9 mouse cellular contexts compared by ENCODE assay signal in genomic region chr3:101925663-101926062, GRCm38 (mm10). TPM values are rescaled to one million over a fixed set of nuclear protein-coding genes. Genes with fewer than 3 reads are reported as not detected.
DNase-seq lines count a peak whose midpoint lies in the region; ATAC-seq and TF ChIP-seq lines count a peak whose summit lies in the region.
"Had no signal": no experiment of that assay in that cellular context is flagged by ENCODE, and none has a peak within 500 bp of the region (broad histone marks: within the 10 kb centered on the region; RNA-seq: fewer than 3 reads in every experiment).

No protein-coding gene starts in this region.

- no peaks in the 10 kb centered on the region for H3K9me3 ChIP-seq in embryonic facial prominence, embryonic 13.5 days
- no peaks in the 10 kb centered on the region for H3K9me3 ChIP-seq in hindbrain, postnatal 0 days (ENCODE audit: low read length)

- no peak for TF ChIP-seq CTCF in lung, adult 2 months (IDR thresholded peaks at IDR 0.05; ENCODE audit: insufficient read depth, low read length)
- no peak for TF ChIP-seq CTCF in hindbrain, postnatal 0 days (IDR thresholded peaks at IDR 0.05; ENCODE audit: low read depth)

- no peak overlapping the region for H3K4me3 ChIP-seq in lung, adult 2 months (replicated peaks; ENCODE audit: extremely low read depth, low read depth, low read length)
- H3K4me3 ChIP-seq in embryonic facial prominence, embryonic 13.5 days = no peak overlapping the region
- H3K4me3 ChIP-seq in hindbrain, postnatal 0 days (ENCODE audit: low read length) = no peak overlapping the region
- H3K4me3 ChIP-seq: heart, adult 2 months had no signal

- 0 out of 2 replicates have a peak overlapping the region, but pooled peaks have one; percentile 5 for H3K27ac ChIP-seq in embryonic facial prominence, embryonic 13.5 days
- H3K27ac ChIP-seq in hindbrain, postnatal 0 days = no peak overlapping the region
- H3K27ac ChIP-seq: heart, adult 2 months had no signal

- 59% methylated on average over 1 of the region's 1 CpGs for WGBS in lung, adult 2 months
- WGBS in embryonic facial prominence, embryonic 13.5 days = 57% methylated on average over 1 of the region's 1 CpGs
- 50% methylated on average over 1 of the region's 1 CpGs for WGBS in hindbrain, postnatal 0 days

- no peak overlapping the region for H3K4me2 ChIP-seq in embryonic facial prominence, embryonic 13.5 days
- no peak overlapping the region for H3K4me2 ChIP-seq in hindbrain, postnatal 0 days (ENCODE audit: low read depth, low read length)

- no peak for ATAC-seq in embryonic facial prominence, embryonic 13.5 days (ENCODE audit: insufficient number of reproducible peaks, insufficient read depth, low FRiP score, low TSS enrichment, low read depth)
- ATAC-seq in hindbrain, postnatal 0 days = 0 out of 2 replicates have a peak, but pooled peaks have one; percentile 11

- peaks cover 3% of the 10 kb centered on the region; the same call in 1 of the 2 replicates for H3K4me1 ChIP-seq in lung, adult 2 months (ENCODE audit: control insufficient read depth, insufficient read depth, low read length)
- peaks cover 13% of the 10 kb centered on the region for H3K4me1 ChIP-seq in embryonic facial prominence, embryonic 13.5 days
- H3K4me1 ChIP-seq in hindbrain, postnatal 0 days (ENCODE audit: insufficient read depth, low read length) = peaks cover 19% of the 10 kb centered on the region

- H3K36me3 ChIP-seq in embryonic facial prominence, embryonic 13.5 days = 0 out of 2 replicates have a peak, but pooled peaks cover 3% of the 10 kb centered on the region
- no peaks in the 10 kb centered on the region for H3K36me3 ChIP-seq in hindbrain, postnatal 0 days (ENCODE audit: insufficient read depth, low read length)

- peak; percentile 30 for DNase-seq in lung, postnatal 10 days
- DNase-seq in lung, adult 2 months = no peak
- peak; percentile 74 for DNase-seq in hindbrain, postnatal 0 days (ENCODE audit: low spot score)
- DNase-seq in retina, postnatal 1 day = peak; percentile 23
- no peak for DNase-seq in thymus, postnatal 14 days
- DNase-seq in urinary bladder, postnatal 25 days (ENCODE audit: low spot score) = no peak
- DNase-seq in right cerebral cortex, postnatal 36 days (ENCODE audit: low spot score in 2 of 2) = no peak

- no peak overlapping the region for H3K9ac ChIP-seq in embryonic facial prominence, embryonic 13.5 days
- no peak overlapping the region for H3K9ac ChIP-seq in hindbrain, postnatal 0 days (replicated peaks; ENCODE audit: low read length)

- no peak for TF ChIP-seq POLR2A in lung, adult 2 months (IDR thresholded peaks at IDR 0.05; ENCODE audit: borderline replicate concordance, extremely low read depth, low read depth, low read length)

- no peaks in the 10 kb centered on the region for H3K27me3 ChIP-seq in embryonic facial prominence, embryonic 13.5 days
- H3K27me3 ChIP-seq in hindbrain, postnatal 0 days (ENCODE audit: insufficient read depth, low read length) = no peaks in the 10 kb centered on the region

RNA-seq across cellular contexts. Expression of gene Slc22a15, which starts 1.4 kb away (rescaled TPM):
- 11.0 and 11.6 TPM in 2 replicates for polyA plus RNA-seq in lung, adult 2 months (2012; rRNA removed)
- polyA plus RNA-seq in embryonic facial prominence, embryonic 13.5 days (2015; fragmentation: Nextera tagmentation; extraction: Ambion mirVana) = 5.3 and 5.6 TPM in 2 replicates
- total RNA-seq in hindbrain, postnatal 0 days (2014; rRNA removed) = 11.1 and 12.5 TPM in 2 replicates
- 5.0 and 5.7 TPM in 2 replicates for polyA plus RNA-seq in hindbrain, postnatal 0 days (2015; fragmentation: Nextera tagmentation; extraction: Ambion mirVana)

Comparison
In these comparisons a context has a peak if more than half of its experiments do, and no peak if none do; other contexts are left out.
1. DNase-seq: peak in lung, postnatal 10 days (single experiment), hindbrain, postnatal 0 days (single experiment) and retina, postnatal 1 day (single experiment); none in lung, adult 2 months (single experiment), thymus, postnatal 14 days (single experiment), urinary bladder, postnatal 25 days (single experiment) and right cerebral cortex, postnatal 36 days (0 of 2).